Mouse (Mus musculus): ENCODE results near the gene Abcf3.

The Abcf3 gene

DNA sequence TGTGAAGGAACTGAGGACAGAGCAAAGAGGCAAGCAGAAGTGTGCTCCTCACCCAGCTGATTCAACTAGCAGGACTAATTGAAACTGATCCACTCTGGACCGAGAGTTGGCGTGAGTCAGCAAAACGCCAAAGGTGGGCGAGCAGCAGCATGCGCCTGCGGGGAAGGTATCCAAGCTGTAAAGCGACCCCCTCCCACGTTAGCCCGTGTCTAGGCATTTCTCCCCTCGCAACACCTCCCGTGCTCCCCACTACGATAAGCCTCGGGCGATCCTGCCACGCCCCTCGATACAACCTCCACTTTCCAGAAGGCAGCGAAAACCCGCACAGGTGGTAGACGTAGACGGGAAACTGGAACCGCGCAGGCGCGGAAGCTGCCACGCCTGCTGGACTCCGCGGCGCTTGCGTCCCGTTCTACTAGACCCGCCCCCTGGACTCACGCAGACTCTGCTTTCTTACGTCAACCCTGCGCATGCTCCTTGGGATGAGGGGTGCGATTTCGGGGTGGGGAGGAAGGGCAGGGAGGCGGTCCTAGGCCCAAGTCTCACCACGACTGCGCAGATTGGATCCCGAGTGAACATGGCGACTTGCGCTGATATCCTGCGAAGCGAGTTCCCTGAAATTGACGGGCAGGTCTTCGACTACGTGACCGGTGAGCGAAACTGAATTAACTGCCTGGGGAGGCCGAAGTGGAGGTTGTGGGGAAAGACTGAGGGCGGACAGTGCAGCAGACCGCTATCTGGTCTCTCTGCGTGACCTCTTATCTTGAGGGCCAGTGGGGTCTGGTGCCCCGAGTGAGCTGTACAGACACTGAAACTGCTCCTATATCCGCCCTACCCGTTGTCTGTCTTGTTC, at the start of gene Abcf3:
Abcf3 (plus strand) TSS at position 482 of the 853 bp plus-strand sequence.
- DNase-seq (ENCODE audit: low read depth, low spot score), result peak; percentile 100

DNA sequence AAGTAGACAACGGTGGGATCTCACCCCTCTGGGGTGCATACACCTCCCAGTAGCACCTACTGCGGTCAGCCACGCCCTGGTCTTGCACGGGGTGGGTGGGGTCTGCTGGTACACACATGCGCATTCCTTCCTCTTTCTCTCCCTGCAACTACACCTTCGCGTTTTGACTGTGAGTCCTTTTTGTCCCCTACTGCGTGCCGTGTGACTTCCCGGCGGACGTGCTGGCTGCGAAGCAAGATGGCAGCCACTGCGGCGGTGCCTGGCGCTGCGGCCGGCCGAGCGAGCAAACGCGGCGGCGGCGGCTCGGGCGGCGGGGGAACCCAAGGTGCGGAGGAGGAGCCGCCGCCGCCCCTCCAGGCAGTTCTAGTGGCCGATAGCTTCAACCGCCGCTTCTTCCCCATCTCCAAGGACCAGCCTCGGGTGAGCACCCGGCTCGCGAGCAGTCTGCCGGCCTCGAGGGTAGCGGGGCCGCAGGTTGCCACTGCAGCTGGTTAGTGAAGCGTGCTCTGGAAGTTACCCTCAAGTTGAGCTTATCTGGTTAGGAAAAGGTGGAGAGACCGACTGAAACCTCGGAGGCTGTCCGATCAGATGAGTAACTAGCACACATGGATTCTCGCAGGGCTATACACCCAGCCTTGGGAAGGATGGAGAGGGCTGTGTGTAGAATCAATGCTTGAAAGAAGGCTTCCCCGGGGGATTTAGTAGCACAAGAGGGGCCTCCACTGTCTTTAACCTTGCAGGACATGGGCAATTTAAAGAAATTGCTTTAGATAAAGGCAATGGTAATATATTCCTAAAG, 49.5 kb upstream of the Abcf3 start, which contains the start of gene Eif2b5:
Eif2b5 (plus strand) TSS at position 141 of the 799 bp plus-strand sequence.
- DNase-seq (ENCODE audit: low read depth, low spot score), result peak; percentile 82

DNA sequence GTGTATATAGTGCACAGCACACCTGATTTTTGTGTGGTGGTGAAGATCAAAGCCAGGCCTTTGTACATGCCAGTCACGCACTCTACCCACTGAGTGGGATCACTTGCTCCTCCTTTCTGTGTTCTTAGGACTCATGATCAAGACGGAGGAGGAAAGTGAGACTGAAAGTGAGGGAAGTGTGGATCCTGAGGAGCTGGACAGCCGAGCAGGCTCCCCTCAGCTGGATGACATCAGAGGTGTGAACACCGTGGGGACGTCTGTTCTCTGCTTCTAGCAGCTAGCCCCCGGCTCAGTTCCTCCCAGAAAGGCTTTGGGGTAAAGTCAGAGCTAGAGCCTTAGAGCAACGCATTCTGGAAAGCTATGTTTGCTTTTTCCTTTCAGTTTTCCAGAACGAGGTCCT, 42.4 kb upstream of the Abcf3 start:
- no peak for DNase-seq (ENCODE audit: low read depth, low spot score)

DNA sequence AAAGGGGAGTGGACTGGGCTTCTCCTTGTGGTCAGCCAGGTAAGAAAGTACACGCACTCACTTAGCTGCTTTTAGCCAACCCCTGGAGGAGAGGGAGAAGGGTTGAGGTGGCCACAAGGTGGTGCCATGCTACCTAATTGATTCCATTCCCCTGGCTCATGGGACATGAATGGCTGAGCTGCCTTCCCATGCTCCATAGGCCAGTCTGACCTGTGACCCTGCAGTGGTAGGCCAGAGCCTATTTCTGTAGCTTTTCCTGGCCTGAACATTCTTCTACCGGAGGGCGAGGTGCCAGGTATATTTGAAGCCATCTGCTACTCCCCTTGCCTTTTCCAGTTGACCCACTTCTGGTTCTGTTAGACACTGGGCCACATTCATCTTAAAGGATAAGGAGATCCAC, 39.0 kb upstream of the Abcf3 start:
- no peak for DNase-seq (ENCODE audit: low read depth, low spot score)

DNA sequence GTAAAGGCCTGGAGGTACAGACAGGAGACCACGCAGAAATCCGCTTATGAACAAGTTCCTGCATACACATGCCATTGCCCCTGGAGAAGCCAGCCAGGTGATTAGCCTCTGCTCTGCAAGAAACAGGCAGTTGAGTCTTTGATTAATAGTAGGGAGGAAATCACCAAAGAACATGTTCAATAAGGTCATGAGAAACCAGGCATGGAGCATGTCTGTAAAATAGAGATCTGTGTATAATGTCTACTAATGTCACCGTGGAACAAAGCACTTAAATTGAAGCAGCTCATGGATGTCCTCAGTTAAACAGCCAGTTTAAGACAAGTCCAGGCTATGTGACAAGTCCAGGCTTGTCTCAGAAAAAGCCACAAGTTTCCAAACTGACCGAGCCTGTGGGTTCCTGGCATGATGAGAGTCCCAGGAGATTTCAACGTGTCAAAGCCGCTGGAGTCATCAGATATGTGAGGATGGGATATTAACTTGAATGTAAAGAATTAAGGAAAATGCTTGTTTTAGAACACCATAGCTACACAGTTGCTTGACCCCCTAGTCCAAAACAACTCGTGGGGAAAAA, 37.0 kb upstream of the Abcf3 start:
- DNase-seq (ENCODE audit: low read depth, low spot score), result no peak

DNA sequence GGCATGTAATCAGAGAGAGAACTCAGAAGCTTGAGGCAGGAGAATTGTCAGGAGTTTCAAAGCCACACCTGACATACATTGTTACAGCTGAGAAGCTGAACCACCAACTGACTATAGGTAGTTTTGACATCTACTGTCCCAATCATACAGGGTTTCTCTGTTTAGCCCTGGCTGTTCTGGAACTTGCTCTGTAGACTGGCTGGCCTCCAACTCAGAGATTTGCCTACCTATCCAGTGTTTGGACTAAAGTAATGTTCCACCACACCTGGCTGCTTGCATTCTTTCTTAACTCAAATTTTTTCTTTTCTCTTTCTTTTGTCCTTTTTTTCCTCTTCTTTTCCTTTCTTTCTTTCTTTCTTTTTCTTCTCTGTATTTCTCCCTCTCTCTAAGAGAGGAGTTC, 32.3 kb upstream of the Abcf3 start:
- no peak for DNase-seq (ENCODE audit: low read depth, low spot score)

DNA sequence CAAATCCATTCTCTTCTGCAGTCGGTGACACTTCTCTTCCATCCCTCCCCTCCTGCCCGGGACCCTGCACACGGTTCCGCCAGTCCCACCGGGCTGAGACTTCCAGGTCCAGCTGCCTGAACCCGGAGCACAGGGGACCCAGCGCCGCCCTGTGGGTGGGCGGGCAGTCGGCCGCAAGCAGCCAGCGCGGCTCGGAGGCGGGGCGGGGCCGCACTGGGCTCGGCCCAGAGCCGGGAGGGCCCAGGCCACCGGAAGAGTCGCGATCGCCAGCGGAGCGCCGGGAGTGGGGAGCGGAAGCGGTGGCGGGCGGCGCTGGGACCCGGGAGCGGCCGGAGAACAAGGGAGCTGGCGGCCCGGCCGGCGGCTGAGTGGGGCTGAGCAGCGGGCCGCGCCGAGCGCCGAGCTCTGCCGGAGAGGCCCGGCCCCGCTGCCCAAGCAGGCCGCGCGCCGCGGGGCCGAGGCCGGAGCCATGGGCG, 31.6 kb upstream of the Abcf3 start, which contains the start of gene Dvl3:
Dvl3 (plus strand) TSS at position 257 of the 476 bp plus-strand sequence.
- peak; percentile 75 for DNase-seq (ENCODE audit: low read depth, low spot score)

DNA sequence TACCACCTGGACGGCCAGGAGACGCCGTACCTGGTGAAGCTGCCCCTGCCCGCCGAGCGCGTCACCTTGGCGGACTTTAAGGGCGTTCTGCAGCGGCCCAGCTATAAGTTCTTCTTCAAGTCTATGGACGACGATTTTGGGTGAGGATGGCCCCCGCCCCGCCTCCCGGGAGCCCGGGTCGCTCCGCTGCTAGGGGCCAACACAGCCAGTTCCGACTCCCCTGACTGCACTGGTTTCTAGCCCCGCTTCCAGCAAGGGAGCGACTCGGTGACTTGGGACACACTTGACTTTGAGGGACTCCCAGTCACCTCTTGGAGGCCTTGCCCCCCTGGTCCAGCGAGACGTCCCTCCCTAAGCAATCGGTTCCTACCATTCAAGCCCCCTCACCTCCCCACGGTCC, 31.2 kb upstream of the Abcf3 start:
- no peak for DNase-seq (ENCODE audit: low read depth, low spot score)

DNA sequence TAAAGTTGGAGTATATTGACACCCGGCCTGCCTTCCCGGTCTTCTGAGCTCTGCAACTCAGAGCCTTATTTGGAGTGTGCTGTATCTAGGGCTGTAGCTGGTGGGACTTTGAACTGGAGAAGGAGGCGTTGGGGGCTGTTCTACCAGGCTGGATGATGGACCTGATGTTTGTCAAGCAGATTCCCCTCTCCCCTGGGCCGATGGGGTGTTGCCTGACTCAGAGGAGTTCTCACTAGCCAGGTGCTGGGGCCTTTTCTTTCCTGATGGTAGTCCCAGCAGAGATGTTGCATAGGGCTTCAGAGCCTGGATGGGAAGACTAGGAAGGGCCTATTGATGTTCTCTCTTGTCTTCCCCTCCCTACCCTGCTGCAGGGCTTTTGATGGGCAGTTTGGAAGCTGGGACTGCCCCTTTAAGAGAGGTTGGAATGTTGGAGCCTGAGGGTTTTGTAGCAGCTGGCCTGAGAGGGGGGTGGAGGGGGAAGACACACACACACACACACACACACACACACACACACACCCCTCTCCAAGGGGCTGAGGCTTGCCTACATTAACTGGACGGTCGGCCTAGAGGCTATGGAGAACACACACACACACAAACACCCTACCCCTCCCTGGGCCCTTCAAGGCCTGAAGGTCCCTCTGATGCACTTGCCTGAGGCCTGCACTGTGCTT, 30.5 kb upstream of the Abcf3 start:
- DNase-seq (ENCODE audit: low read depth, low spot score), result no peak

DNA sequence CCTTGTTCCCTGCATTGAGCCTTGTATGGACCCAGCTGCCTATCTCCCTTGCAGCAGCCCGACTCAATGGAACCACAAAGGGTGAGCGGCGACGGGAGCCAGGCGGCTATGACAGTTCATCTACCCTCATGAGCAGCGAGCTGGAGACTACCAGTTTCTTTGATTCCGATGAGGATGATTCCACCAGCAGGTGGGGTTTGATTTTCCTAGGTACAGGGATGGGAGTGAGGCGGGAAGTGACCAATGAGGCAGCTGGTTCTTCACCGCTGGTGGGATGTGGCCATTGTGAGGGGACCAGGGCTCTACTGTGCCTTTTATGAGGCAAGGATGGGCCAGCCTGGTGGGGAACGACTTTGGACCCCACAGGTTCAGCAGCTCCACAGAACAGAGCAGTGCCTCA, 24.5 kb upstream of the Abcf3 start:
- no peak for DNase-seq (ENCODE audit: low read depth, low spot score)

DNA sequence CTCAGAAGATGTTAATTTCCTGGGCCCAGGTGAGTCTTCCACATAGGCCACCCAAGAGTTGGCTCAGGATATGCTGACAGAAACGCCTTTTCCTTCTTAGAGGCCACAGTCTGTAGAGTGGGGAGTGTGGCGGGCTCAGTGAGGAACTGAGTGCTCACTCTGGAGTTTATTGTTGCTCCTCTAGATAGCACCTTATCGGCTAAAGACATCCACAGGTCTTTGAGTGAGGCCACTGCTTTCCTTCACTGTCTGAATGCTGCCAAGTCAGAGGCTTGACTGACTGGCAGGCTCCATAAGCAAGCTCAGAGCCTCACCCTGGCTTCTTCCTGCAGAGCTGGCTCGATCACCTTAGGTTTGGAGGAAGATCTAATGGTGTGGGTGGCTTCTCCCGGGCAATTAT, 19.6 kb upstream of the Abcf3 start:
- DNase-seq (ENCODE audit: low read depth, low spot score), result no peak

DNA sequence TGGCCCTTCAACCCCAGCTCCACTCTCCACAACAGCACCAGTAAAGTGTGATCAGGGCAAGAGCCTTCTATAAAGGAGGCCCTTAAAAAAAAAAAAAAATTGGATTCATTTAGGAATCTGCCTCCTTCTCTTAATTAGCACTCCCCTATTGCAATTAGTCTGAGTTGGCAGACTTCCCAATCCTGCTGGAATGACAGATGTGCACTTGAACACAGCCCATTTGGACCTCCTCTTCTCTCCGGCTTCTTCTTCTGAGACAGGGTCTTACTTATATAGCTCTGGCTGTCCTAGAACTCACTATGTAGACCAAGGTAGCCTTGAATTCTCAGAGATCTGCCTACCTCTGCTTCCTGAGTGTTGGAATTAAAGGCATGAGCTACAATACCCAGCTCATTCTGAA, 19.0 kb upstream of the Abcf3 start:
- no peak for DNase-seq (ENCODE audit: low read depth, low spot score)

DNA sequence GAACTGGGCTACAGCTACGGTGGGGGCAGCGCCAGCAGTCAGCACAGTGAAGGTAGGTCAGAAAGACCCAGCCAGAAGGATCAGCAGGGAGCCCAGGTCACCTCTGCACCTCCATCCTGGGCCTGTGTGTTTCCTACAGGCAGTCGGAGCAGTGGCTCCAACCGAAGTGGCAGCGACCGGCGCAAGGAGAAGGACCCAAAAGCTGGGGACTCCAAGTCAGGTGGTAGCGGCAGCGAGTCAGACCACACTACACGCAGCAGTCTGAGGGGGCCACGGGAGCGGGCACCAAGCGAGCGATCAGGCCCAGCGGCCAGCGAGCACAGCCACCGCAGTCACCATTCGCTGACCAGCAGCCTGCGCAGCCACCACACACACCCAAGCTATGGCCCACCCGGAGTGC, 17.4 kb upstream of the Abcf3 start:
- no peak for DNase-seq (ENCODE audit: low read depth, low spot score)

DNA sequence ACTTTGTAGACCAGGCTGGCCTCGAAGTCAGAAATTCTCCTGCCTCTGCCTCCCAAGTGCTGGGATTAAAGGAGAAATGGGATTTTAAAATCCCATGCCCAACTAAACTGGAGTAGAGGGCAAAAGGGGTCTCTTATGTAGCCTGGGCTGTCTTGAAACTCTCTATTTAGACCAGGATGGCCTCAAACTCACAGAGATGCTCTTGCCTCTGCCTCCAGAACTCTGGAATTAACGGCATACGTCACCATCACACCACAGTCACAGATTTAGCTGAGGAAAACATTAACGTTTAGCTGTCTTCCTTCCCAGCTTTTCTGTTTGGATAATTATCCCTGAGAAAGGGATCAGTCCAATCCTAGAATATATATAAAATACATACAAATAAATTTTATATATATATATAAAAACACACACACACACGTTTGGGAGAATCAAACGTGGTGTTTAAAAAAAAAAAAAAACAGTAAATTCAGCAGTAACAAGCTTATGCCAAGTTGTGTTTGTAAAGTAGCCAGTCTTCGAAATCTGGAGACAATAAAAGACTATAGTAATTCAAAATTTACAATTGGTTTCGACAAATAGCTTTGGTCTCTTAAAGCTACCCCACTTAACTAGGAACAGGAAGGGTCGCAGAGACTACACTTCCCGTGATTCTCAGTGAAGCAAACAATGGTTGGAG, 13.6 kb upstream of the Abcf3 start:
- no peak for DNase-seq (ENCODE audit: low read depth, low spot score)

DNA sequence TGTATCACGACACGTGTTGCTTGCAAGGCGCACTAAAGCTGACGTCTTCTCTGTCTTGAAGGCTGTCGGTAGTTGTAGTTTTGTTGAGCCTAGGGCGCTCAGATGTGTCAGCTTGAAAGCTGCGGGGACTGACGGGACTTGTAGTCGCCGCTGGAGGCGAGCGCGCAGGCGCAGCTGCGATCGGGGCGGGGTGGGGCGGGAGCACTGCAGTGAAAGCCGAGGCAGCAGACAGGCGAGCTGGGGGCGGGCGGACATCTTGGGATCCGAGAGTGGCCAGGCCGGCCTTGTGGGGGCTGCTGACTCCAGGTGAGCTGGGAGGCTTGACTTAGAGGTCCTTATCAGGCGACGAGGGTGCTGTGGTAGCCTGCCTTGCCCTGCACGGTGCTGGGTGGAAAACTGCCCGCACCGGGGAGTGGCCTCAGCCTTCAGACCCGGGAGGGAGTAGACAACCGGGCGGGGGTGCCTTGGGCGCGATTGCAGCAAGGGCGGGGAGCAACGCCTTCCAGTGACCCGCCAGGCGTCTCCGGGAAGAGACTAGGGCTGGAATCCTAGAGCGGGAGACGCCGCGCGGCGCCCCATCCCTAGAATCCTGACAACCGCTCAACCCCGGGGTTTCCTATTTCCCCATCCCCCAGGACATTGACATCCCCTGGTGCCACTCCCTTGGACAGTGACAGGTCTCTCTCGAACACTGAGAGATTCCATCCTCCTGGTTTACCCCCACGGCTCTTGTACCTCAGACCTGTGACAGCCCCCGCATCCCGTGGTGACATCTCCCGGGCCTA, 12.9 kb upstream of the Abcf3 start, which contains the start of gene Ap2m1:
Ap2m1 (plus strand) TSS at position 183 of the 785 bp plus-strand sequence.
- peak; percentile 98 for DNase-seq (ENCODE audit: low read depth, low spot score)

DNA sequence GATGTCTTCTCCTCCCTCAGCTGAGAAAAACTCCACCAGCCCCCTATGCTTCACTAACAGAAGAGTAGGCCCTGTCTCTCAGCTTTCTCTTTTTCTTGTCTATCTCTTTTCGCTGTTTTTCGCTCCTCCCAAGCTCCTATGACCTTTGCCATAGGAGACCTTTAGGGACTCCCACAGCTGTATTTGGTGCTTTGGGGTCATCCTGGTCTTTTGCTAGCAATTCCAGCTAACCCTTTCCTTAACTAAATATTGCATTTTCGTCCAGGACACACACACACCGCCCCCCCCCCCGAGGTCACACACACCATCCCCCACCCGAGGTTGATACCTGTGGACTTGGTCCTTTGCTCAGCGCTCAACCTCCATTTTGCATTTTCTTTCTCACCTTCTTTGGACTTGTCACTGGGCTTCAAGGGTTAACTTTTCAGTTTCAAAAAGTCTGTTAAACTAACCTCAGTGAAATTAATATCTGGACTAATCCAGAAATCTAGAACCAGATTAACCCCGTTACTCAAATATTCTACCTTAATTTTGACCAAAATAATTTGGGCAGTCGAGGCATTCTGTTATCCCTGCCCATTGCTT, 12.2 kb upstream of the Abcf3 start:
- DNase-seq (ENCODE audit: low read depth, low spot score), result no peak

DNA sequence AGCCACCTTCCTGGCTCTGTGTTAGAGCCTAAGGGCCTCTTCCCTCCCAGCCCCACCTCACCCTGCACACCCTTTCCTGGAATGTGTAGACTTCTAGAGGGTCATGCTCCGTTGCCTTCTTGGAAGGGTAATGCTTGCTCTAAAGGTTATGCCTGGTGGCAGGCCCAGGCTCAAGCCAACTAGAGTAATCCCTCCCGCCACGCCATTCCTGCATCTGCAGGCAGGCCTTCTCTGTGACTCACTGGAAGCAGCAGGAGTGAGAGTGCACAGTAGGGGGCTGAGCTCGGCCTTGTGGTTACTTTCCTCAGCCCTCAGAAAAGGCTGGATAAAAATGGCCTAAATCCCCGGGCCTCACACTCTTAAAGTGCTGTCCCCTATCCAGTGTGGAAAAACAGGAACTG, 11.3 kb upstream of the Abcf3 start:
- no peak for DNase-seq (ENCODE audit: low read depth, low spot score)

DNA sequence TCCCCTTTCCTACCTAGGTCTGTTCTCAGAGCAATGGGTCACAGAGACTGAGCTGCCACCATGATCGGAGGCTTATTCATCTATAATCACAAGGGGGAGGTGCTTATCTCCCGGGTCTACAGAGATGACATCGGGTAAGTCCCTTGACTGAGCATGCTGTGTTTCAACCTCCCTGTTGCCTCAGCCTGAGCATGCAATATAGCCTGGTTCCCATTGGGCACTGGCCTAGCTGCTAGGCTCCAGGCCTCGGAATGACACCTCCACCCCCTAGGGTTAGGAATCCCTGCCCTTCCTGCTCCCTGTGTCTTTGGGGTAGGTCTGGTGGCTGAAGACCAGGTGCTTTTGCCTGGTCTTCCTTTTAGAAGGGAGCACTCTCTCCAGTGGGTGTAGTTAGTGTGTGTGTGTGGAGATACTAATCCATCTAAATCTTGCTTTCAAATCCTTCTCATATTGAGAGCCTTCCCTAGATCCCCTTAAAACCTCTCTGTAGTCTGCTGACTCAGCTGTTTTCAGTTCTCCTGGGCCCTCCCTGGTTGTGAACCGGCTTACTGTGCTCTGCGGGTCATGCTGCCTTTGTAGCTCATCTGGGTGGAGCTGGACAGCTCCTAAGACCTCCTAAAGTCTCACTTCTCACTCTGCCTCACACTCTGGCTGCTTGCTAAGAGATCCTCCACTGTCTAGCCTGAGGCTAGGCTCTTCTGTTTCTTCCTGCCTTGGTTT, 10.6 kb upstream of the Abcf3 start:
- DNase-seq (ENCODE audit: low read depth, low spot score), result no peak

DNA sequence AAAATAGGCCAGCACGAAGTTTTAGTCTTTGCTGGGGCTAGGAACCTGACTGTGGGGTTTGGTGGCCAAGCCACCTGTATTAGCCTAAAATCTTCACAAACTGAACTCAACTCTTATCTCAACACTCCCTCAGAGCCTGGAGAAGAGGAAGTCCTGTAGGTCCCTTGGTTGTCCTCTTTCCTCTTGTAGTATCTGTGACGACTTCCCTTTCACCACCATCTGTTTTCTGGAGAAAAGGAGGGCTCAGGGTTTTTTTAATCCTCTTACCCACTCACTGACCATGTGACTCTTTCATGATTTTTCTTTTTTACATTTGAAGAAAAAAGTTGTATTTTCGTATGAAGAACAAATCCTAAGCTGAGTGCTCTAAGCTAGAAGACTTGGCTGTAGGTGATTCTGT, 8.7 kb upstream of the Abcf3 start:
- no peak for DNase-seq (ENCODE audit: low read depth, low spot score)
